Mouse (Mus musculus) limb, embryonic 10.5 days (tissue): ENCODE measurements around the gene Pcsk5. TPM values are rescaled to one million over a fixed set of nuclear protein-coding genes. Genes with fewer than 3 reads are reported as not detected.

ENCODE experiments used
- DNase-seq: peaks from one replicate; pipeline ENCODE4 v3.0.0-alpha.2; 2017; ENCODE audit warnings: low spot score
- H3K27ac ChIP-seq: fragments of 300-500 bp; sonication (generic); 2 replicates; pipeline ENCODE4 v1.5.1; 2016; ENCODE audit warnings: mild to moderate bottlenecking
- H3K27me3 ChIP-seq: fragments of 300-500 bp; sonication (generic); 2 replicates; pipeline ENCODE4 v1.6.1; 2016; ENCODE audit warnings: low read depth, mild to moderate bottlenecking; ENCODE audit not compliant: poor library complexity, severe bottlenecking
- H3K36me3 ChIP-seq: fragments of 300-500 bp; sonication (generic); 2 replicates; pipeline ENCODE4 v1.6.1; 2016; ENCODE audit warnings: mild to moderate bottlenecking, moderate library complexity
- H3K4me1 ChIP-seq: fragments of 300-500 bp; sonication (generic); 2 replicates; pipeline ENCODE4 v1.6.1; 2016
- H3K4me3 ChIP-seq: fragments of 300-500 bp; sonication (generic); 2 replicates; pipeline ENCODE4 v1.5.1; 2016; ENCODE audit warnings: mild to moderate bottlenecking, moderate library complexity
- H3K9me3 ChIP-seq: fragments of 300-500 bp; sonication (generic); replicated peaks from 2 replicates; pipeline ENCODE4 v1.6.1; 2016; ENCODE audit warnings: mild to moderate bottlenecking
- WGBS: fragments of 180-500 bp; shearing (Covaris S2); methylation state at CpG from one replicate; pipeline ENCODE4 v1.1.7; 2016; 5-methylcytosine and 5-hydroxymethylcytosine counted together
- polyA plus RNA-seq: library from polyadenylated mRNA; unstranded; fragments of >200 nt; fragmentation: Nextera tagmentation; extraction: Ambion mirVana; gene quantifications from 2 replicates; pipeline ENCODE4 v1.2.1, GENCODE M21; 2016

The Pcsk5 gene
- polyA plus RNA-seq, 1 experiment from 2014 or later = 11.6 TPM

DNA sequence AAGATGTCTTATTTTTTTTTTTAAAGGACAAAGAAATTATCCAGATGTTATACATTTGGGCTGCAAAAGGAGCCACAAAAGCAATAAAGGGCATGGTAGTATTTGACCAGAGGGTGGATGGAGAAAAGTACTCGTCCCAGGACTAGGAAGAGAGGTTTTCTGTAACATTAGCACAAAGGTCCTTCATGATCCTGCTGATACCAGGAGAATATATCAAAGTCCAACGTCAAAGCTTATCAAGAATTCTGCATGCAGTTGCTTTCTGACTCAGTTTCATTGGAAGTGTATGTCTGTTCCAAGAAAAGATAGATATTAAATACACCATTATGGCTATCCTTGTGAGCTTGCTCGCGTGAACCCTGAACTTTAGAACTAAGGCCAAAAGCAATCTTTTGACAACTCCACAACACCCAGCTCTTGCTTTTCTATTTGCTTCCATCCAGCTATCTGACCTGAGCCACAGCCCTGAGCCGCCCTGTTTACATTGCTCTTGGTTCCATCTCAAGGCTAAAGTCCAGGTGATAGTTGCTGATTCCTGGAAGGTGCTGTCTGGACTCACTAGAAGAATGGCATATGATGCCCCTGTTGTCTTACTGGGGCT is 426.9 kb downstream of the Pcsk5 start:
- Histone ChIP-seq H3K36me3 (no peaks in the 10 kb centered on the region), H3K9me3 (no peaks in the 10 kb centered on the region), H3K27ac (no peak overlapping the region), H3K4me1 (no peaks in the 10 kb centered on the region), H3K27me3 (no peaks in the 10 kb centered on the region), H3K4me3 (no peak overlapping the region)
- no peak for DNase-seq
- WGBS = 88% methylated on average over 5 of the region's 5 CpGs

DNA sequence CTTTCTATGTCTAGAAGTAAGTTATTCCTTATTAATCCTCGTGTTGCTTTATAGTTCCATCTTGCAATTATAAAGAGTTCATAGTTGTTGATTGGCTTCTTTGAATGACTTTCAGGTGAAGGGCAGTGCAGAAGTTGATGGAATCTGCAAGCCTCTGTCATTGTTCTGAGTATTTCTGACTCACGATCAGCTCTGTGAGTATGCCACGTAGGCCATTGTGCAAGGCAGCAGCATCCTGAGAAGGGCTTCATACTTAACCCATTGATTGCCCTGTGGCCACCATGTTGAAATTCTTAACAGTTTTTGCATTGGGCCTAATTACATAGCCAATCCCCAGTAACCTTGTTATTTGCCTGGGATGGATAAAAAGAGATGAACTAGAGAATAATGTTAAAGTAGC is 428.1 kb downstream of the Pcsk5 start:
- Histone ChIP-seq H3K27me3 (no peaks in the 10 kb centered on the region), H3K4me1 (no peaks in the 10 kb centered on the region)

DNA sequence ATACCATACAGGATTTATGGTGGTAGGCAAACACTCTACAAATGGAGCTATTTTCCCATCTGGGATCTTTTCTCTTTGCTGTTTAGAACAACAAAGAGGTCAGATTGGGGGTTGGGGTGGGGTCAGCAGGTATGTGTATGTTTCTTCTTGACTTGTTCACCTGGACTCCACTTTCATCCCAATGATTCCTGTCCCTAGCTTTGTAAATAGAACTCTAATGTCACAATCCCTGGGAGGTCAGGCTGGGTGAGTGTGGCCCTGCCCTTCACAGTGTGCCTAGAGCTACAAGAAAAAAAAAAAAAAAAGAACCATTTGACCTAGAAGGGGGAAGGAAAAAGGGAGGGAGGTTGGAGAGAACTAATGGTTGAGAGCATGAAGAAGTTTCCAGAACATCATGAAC is 428.8 kb downstream of the Pcsk5 start:
- Histone ChIP-seq H3K9me3 (no peaks in the 10 kb centered on the region), H3K27me3 (no peaks in the 10 kb centered on the region), H3K4me1 (no peaks in the 10 kb centered on the region), H3K27ac (no peak overlapping the region), H3K36me3 (no peaks in the 10 kb centered on the region), H3K4me3 (no peak overlapping the region)
- DNase-seq = no peak

More for the DNA sequence above, 428.1 kb downstream of the Pcsk5 start:
- H3K4me3 ChIP-seq = no peak overlapping the region
- 75% methylated on average over 3 of the region's 3 CpGs for WGBS
- H3K9me3 ChIP-seq = no peaks in the 10 kb centered on the region
- no peak overlapping the region for H3K27ac ChIP-seq
- DNase-seq = no peak
- no peaks in the 10 kb centered on the region for H3K36me3 ChIP-seq

DNA sequence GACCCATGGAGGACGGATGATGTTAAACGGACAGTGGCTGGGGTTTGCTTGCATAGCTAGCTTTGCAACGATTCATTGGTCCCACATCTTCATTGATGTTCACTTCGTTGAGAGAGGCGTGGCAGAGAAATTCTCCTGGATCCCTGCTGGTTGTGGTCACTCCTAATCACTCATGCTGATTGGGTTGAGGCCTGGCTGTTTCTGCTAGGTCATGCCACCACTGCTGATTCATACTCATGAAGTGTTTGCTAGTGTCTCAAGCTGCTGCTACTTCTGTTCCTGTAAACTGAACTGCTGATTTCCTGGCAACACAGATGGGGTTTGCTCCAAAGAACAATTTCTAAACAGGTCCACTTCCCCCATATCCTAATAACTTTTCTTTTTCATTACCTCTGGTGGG is 430.6 kb downstream of the Pcsk5 start:
- no peak for DNase-seq
- Histone ChIP-seq H3K27me3 (no peaks in the 10 kb centered on the region), H3K27ac (no peak overlapping the region), H3K4me3 (no peak overlapping the region), H3K9me3 (no peaks in the 10 kb centered on the region), H3K4me1 (no peaks in the 10 kb centered on the region), H3K36me3 (no peaks in the 10 kb centered on the region)
- WGBS = 89% methylated on average over 5 of the region's 5 CpGs

DNA sequence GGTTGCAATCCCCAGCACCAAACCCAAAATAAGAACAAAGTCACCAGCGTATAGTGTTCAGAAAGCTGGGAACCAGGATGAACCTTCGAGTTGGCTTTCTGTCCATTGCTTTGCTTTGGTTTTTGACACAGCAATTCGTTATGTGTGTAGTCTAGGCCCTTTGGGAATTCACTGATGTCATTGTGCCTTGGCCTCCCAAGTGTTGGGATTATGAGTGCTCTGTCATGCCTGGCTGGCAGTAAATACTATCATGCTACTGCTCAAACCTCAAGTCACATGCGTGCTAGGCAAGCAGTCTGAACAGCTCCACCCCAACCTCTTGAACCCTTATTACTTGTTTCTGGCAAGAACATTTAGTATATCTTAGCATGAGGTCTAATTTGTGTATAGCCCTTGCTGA is 434.3 kb downstream of the Pcsk5 start:
- WGBS = 86% methylated on average over 4 of the region's 4 CpGs
- Histone ChIP-seq H3K4me1 (no peaks in the 10 kb centered on the region), H3K27ac (no peak overlapping the region), H3K27me3 (no peaks in the 10 kb centered on the region), H3K9me3 (no peaks in the 10 kb centered on the region), H3K36me3 (peaks cover 24% of the 10 kb centered on the region), H3K4me3 (no peak overlapping the region)
- DNase-seq = no peak

DNA sequence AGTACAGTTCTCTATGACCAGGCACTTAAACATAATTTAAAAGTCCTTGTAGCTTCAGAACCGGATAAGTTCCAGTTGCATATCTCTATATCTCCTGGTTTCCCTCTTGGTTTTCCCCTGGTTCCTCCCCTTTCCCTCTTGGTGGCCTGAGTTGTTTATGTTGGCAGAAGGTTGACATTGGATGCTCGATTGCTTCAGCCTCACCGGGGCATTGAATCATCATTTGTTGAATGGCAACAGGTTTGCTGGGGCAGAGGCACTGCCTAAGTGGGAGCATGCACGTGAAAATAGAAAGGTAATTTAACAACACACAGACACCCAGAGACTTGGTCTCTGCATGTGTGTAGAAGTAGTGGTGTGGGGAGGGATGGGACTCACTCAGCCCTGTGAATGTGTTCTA is 436.9 kb downstream of the Pcsk5 start:
- 89% methylated on average over 4 of the region's 4 CpGs for WGBS
- Histone ChIP-seq H3K27me3 (no peaks in the 10 kb centered on the region), H3K9me3 (no peaks in the 10 kb centered on the region), H3K4me3 (no peak overlapping the region), H3K36me3 (peaks cover 33% of the 10 kb centered on the region), H3K4me1 (no peaks in the 10 kb centered on the region), H3K27ac (no peak overlapping the region)
- no peak for DNase-seq

DNA sequence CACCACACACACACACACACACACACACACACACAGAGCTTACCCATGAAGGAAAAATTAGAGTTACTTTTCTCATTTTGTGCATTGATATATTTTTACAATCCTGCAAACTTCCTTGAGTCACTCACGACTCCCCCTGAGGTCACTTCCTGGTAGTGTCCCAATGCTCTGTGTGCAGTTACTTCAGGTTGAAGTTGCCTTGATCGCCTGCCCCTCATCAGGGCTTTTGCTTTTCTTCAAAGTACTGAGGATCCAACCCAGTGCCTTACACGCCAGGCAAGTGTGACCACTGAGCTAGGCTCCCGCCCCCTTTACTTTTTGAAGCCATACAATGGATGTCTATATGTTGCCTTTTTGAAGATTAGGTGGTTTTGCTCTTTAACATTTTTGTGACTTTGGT is 437.5 kb downstream of the Pcsk5 start:
- no peak for DNase-seq
- no peaks in the 10 kb centered on the region for H3K27me3 ChIP-seq
- H3K36me3 ChIP-seq = peaks cover 33% of the 10 kb centered on the region
- WGBS = 87% methylated on average over 4 of the region's 4 CpGs
- H3K27ac ChIP-seq = no peak overlapping the region
- no peak overlapping the region for H3K4me3 ChIP-seq
- H3K9me3 ChIP-seq = no peaks in the 10 kb centered on the region
- peaks cover 1% of the 10 kb centered on the region for H3K4me1 ChIP-seq

DNA sequence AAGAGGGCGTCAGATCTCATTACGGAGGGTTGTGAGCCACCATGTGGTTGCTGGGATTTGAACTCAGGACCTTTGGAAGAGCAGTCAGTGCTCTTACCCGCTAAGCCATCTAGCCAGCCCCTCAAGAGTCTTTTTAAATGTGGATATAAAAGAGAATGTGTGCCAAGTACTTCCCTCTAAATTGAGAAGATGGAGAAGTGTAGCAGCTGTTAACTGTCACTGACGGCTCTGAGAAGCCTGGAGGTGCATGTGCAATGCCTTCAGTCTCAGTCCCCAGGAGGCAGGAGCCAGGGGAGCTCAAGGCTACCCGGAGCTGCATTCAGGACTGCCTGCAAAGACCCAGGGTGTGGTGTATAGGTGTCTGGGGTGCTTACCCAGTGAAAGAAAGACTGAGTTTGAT is 439.5 kb downstream of the Pcsk5 start:
- H3K4me1 ChIP-seq = peaks cover 11% of the 10 kb centered on the region
- peaks cover 33% of the 10 kb centered on the region for H3K36me3 ChIP-seq
- H3K9me3 ChIP-seq = no peaks in the 10 kb centered on the region
- H3K27me3 ChIP-seq = peaks cover 4% of the 10 kb centered on the region
- 86% methylated on average over 5 of the region's 5 CpGs for WGBS
- no peak overlapping the region for H3K4me3 ChIP-seq
- DNase-seq = no peak
- H3K27ac ChIP-seq = no peak overlapping the region

DNA sequence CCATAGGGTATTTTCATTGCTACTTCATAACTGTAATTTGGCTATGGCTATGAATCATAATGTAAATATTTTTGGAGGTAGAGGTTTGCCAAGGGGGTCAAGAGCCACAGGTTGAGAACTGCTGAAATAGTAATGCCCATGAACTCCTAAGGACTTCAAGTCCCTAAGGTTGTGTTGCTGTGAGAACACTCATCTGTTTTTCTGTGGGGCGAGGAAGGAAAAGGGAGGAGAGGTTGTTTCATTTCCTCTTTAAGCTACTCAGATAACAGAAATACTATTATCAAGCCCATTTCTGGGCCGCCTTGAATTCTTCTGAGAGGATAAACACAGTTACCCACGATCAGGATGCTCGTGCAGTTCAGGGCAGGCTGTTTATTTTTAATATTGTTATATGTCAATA is 440.6 kb downstream of the Pcsk5 start:
- H3K4me3 ChIP-seq = no peak overlapping the region
- peaks cover 15% of the 10 kb centered on the region for H3K27me3 ChIP-seq
- WGBS = 86% methylated on average over 4 of the region's 4 CpGs
- H3K36me3 ChIP-seq = peaks cover 33% of the 10 kb centered on the region
- H3K27ac ChIP-seq = no peak overlapping the region
- no peak for DNase-seq
- peaks cover 15% of the 10 kb centered on the region for H3K4me1 ChIP-seq
- no peaks in the 10 kb centered on the region for H3K9me3 ChIP-seq

DNA sequence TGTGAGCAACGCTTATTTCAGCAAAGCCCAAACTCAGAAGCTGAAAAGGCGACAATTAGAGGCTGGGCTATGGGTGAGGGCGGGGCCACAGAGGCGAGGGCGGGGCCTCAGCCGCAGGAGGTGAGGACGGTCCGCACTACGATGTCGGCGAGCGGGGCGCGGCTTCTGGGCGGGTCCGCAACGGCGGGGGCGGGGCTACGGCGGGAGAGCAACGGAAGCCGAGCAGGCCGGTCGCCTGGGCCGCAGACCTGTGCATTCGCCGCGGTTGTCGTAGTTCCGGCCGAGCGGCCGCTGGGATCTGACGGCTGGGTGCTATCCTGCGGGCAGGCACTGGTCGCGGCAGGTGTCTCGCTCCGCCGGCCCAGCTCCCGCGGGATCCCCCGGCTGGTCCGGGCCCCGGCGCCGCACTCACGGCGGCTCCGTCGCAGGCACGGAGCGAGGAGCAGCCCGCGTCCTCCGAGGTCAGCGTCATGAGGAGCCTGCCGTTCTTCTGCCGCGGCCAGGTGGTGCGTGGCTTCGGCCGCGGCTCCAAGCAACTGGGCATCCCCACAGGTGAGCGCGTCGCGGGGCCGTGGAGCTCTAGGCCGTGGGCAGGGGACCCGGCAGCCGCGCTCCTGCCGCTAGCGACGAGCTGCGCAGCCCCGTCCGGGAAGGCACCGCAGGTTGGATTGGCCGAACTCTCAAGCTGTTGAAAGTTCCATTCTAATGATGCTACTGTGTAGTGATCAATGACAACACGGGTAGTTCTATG is 443.4 kb downstream of the Pcsk5 start, which contains the start of gene Rfk:
TSS of gene Rfk (plus strand) at position 203 of the 751 bp plus-strand sequence.
- Histone ChIP-seq H3K36me3 (peaks cover 16% of the 10 kb centered on the region), H3K9me3 (no peaks in the 10 kb centered on the region), H3K27me3 (peaks cover 21% of the 10 kb centered on the region), H3K4me1 (peaks cover 15% of the 10 kb centered on the region), H3K4me3 (peak within 1 kb of the TSS; percentile 88), H3K27ac (peak within 1 kb of the TSS; percentile 89)
- peak; percentile 95 for DNase-seq
- WGBS = under 1% methylated on average over 83 of the region's 83 CpGs

DNA sequence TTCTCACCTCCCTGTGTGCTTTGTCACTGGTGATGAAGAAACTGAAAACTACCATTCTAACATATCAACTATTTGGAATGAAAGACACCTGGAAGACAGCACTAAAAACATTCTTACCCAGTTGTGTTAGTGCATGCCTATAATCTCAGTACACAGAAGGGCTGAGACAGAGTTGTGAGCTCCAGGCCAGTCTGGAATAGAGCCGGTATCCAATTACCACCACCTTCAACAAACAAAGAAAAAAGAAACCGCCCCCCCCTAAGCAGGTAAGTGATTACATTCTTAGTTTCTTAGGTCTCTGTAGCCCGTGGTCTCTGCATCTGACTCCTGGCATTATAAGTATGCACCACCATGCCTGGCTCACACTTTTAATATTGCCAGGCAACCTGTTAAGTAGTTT is 444.6 kb downstream of the Pcsk5 start:
- 11% methylated on average over 3 of the region's 3 CpGs for WGBS
- peaks cover 7% of the 10 kb centered on the region; the same call in 1 of the 2 replicates for H3K36me3 ChIP-seq
- DNase-seq = no peak
- no peaks in the 10 kb centered on the region for H3K9me3 ChIP-seq
- H3K4me1 ChIP-seq = peaks cover 15% of the 10 kb centered on the region
- H3K27ac ChIP-seq = 0 out of 2 replicates have a peak overlapping the region, but pooled peaks have one; percentile 7
- peak overlapping the region; percentile 88 for H3K4me3 ChIP-seq
- peaks cover 21% of the 10 kb centered on the region for H3K27me3 ChIP-seq

DNA sequence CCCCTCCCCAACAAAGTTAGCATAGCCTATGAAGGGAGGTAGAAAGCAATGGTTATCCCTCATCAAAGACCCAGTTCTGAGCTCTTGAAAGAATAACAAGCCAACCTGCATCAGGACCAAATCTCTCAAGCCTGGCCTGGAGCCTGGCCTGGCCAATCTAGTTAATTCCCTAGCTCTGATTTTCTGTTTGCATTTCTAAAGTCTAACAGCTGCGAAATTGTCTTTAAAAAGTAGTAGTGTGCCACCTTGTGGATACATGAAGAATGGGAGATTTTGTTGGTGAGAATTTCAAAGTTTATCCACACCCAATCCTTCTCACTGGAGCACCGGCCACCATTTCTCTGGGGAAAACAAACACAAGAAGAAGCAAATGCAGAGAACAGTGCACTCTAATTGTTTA is 449.0 kb downstream of the Pcsk5 start:
- no peaks in the 10 kb centered on the region for H3K9me3 ChIP-seq
- H3K27ac ChIP-seq = no peak overlapping the region
- DNase-seq = no peak
- peaks cover 21% of the 10 kb centered on the region for H3K27me3 ChIP-seq
- WGBS = 29% methylated on average over 2 of the region's 2 CpGs
- no peaks in the 10 kb centered on the region for H3K36me3 ChIP-seq
- H3K4me1 ChIP-seq = peaks cover 8% of the 10 kb centered on the region; the same call in 1 of the 2 replicates
- no peak overlapping the region for H3K4me3 ChIP-seq

DNA sequence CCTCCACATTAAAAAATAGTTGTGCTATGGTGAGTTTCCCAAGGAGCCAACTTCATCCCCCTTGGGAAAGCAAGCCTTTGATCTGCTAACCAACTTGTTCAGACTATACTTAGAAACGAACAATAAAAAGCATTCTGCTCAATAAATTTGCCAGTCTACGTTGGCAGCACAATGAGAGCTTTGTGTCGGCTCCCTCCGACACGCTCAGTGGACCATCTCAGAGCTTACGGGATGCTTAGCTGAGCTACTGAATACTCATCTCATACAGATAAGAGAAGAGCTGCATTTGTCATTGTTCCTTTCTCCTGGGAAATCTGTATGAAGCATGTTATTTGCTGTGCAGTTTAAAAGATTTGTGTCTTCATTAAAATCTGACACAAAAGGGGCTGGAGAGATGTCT is 451.0 kb downstream of the Pcsk5 start:
- no peaks in the 10 kb centered on the region for H3K9me3 ChIP-seq
- DNase-seq = no peak
- H3K36me3 ChIP-seq = no peaks in the 10 kb centered on the region
- H3K27ac ChIP-seq = no peak overlapping the region
- 78% methylated on average over 6 of the region's 6 CpGs for WGBS
- H3K4me1 ChIP-seq = no peaks in the 10 kb centered on the region
- no peak overlapping the region for H3K4me3 ChIP-seq
- 0 out of 2 replicates have a peak, but pooled peaks cover 2% of the 10 kb centered on the region for H3K27me3 ChIP-seq
